Mouse (Mus musculus) liver, adult (tissue): ENCODE data around the gene Anxa2.

Experiments used
- GATA4 ChIP-seq: IDR thresholded peaks from 2 replicates; pipeline ENCODE4 v1.6.1; 2014; ENCODE audit warnings: mild to moderate bottlenecking, low read length; ENCODE audit not compliant: insufficient replicate concordance

Gene Anxa2

GRCm38 (mm10) chr9:69477195-69477823 is 23.9 kb downstream of the Anxa2 start:
- no peak for TF ChIP-seq GATA4

- TF ChIP-seq GATA4 = no peak
Measured at GRCm38 (mm10) chr9:69477824-69478222, 24.4 kb downstream of the Anxa2 start.

DNA sequence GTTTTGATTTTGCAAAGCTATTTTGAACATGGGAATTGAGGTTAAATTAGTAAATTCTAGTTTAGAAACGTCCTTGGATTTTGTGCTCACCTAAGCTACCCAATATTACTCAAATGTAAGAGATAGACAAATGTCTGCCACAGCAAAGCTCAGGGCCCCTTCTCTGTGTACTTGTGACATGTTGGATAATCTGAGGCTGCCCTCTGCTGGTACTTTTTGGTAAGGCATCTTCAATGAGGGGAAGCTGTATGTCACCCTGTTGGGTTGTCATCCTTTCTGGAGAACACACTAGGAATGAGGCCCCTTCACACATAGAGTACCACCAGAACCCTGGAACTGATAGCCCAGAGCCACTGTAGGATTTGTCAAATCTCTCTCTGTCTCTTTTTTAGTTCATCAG is 26.9 kb downstream of the Anxa2 start:
- TF ChIP-seq GATA4 = no peak

- no peak for TF ChIP-seq GATA4
Measured at GRCm38 (mm10) chr9:69483811-69484210, 30.4 kb downstream of the Anxa2 start.

GRCm38 (mm10) chr9:69486140-69486539 is 32.7 kb downstream of the Anxa2 start:
- no peak for TF ChIP-seq GATA4

GRCm38 (mm10) chr9:69488510-69488909 is 35.1 kb downstream of the Anxa2 start:
- peak; percentile 86; the same call in 1 of the 2 replicates for TF ChIP-seq GATA4

DNA sequence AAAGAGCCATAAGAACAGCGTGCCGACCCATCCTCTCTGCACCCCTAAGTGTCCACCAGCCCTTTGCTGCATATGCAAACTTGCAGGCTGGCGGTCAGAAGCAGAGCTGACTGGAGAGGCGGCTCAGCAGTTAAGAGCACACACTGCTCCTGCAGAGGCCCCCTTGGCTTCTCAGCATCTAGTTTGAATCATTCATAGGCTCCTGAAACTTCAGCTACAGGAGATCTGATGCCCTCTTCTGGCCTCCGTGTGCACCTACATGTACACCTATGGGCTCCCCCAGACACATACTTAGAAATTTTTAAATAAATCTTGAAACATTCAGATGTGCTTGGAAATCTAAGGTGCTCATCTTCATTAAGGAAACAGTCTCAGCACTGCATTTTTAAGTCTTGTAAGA is 35.6 kb downstream of the Anxa2 start:
- no peak for TF ChIP-seq GATA4

- no peak for TF ChIP-seq GATA4
Measured at GRCm38 (mm10) chr9:69492809-69493208, 39.4 kb downstream of the Anxa2 start.

DNA sequence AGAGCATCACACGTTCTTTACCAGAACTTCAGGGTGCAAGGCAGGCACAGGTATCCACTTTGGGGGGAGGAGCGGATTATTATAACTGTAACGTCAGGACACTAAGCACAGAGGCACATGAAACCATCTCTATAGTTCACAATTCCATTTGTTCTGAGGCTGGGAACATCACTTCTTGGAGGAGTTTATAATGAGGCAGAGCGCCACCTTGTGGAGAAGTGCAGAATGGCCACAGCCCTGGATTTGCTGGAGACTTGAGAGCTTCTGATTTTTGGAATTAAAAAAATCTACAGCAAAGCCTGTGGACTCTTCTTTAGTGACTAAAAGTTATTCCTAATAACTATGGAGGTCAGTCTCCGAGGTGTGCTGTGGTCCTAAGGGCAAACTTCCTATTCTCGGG is 49.1 kb downstream of the Anxa2 start:
- no peak for TF ChIP-seq GATA4

GRCm38 (mm10) chr9:69505611-69506010 is 52.2 kb downstream of the Anxa2 start:
- no peak for TF ChIP-seq GATA4

GRCm38 (mm10) chr9:69507206-69507605 is 53.8 kb downstream of the Anxa2 start:
- TF ChIP-seq GATA4 = no peak

DNA sequence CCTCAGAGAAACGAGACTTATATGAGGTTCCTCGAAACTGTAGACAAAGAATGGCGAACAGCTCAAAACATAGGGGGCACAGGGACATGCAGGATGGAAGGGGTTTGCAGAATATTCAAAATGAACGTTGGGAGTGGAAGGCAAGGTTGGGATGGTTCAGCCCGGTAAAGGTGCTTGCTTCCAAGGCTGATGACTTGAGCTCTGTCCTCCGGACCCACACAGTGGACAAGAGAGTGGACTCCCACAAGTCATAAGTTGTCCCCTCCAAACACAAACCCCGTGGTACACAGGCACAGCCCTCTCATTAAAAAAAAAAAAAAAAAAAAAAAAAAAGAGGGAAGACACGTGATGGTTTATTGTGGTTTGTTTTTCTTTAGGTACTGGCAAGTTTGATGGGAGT is 54.6 kb downstream of the Anxa2 start:
- no peak for TF ChIP-seq GATA4

GRCm38 (mm10) chr9:69511881-69512590 is 58.6 kb downstream of the Anxa2 start:
- TF ChIP-seq GATA4 = no peak

- TF ChIP-seq GATA4 = no peak
Measured at GRCm38 (mm10) chr9:69512726-69513125, 59.3 kb downstream of the Anxa2 start.

DNA sequence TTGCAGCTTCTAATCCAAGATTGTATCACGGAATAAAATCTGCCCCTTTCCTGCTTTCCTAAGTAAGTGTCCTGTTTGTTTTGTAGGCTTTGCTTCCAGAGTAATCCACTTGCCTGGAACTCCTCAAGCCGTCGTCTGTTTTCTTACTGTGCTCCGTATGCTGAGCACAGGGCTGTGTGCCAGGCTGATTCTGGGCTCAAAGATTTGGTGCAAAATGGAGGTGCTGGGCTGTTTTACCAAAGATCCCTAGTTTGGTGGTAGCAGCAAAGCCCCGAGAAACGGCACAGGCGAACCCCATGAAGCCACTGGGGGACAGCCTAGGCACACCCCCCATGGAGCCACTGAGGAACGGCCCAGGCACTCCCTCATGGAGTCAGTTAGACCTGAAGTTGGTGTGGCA is 60.8 kb downstream of the Anxa2 start:
- TF ChIP-seq GATA4 = no peak

DNA sequence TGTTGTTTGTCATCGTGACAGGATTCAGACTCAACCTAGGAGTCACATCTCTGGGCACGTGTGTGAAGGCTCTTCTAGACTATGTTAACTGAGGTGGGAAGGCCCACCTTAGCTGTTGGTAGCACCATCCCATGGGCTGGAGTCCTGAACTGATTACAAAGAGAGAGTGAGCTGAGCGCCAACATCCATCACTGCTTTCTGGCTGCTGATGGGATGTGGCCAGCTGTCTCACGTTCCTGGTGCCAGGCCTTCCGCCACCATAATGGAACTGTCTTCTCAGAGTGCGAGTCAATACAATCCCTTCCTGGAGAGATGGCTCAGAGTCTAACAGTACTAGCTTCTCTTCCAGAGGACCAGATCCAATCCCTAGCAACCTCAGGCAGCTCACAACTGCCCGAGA is 62.0 kb downstream of the Anxa2 start:
- no peak for TF ChIP-seq GATA4
